7 mouse cellular contexts compared by ENCODE assay signal in the genomic region with DNA sequence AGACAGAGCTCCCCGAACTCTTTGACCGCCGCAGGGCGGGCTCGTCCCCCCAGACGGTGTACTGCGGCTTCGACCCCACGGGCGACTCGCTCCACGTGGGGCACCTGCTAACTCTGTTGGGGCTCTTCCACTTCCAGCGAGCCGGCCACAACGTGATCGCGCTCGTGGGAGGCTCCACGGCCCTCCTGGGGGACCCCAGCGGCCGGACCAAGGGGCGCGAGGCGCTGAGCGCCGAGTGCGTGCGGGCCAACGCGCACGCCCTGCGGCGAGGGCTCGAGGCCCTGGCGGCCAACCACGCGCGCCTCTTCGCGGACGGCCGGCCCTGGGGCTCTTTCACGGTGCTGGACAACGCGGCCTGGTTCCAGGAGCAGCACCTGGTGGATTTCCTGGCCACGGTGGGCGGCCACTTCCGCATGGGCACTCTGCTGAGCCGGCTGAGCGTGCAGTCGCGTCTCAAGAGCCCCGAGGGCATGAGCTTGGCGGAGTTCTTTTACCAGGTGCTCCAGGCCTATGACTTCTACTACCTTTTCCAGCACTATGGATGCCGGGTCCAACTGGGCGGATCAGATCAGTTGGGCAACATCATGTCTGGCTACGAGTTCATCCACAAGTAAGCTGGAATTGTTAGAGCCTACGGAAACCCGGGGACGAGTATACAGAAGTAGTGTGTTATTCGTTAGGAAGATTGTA. TPM values are rescaled to one million over a fixed set of nuclear protein-coding genes. Genes with fewer than 3 reads are reported as not detected.
DNase-seq lines count a peak whose midpoint lies in the region; ATAC-seq and TF ChIP-seq lines count a peak whose summit lies in the region.

No protein-coding gene starts in this region.

- H3K9ac ChIP-seq in forebrain, embryonic 16.5 days (replicated peaks; ENCODE audit: low read depth, low read length), result peak overlapping the region; percentile 62

- peak; percentile 63 for ATAC-seq in forebrain, embryonic 16.5 days

- H3K9me3 ChIP-seq in forebrain, embryonic 16.5 days (ENCODE audit: control insufficient read depth, low read length), result no peaks in the 10 kb centered on the region
- no peaks in the 10 kb centered on the region for H3K9me3 ChIP-seq in hindbrain, embryonic 10.5 days

- H3K4me3 ChIP-seq in forebrain, embryonic 16.5 days (replicated peaks; ENCODE audit: low read length), result peak overlapping the region; percentile 61
- H3K4me3 ChIP-seq in hindbrain, embryonic 10.5 days, result peak overlapping the region; percentile 90
- H3K4me3 ChIP-seq in left cerebral cortex, adult 2 months, result peak overlapping the region; percentile 96
- H3K4me3 ChIP-seq in macrophage (ENCODE audit: inconsistent target), result peak overlapping the region; percentile 61

- H3K27me3 ChIP-seq in forebrain, embryonic 16.5 days (replicated peaks; ENCODE audit: control insufficient read depth, insufficient read depth, low read length), result no peaks in the 10 kb centered on the region
- no peaks in the 10 kb centered on the region for H3K27me3 ChIP-seq in hindbrain, embryonic 10.5 days (ENCODE audit: insufficient read depth, poor library complexity, severe bottlenecking)

- peaks cover 26% of the 10 kb centered on the region for H3K79me2 ChIP-seq in macrophage (ENCODE audit: inconsistent target)

- H3K27ac ChIP-seq in forebrain, embryonic 16.5 days (ENCODE audit: low read length), result peak overlapping the region; percentile 95
- H3K27ac ChIP-seq in hindbrain, embryonic 10.5 days, result peak overlapping the region; percentile 96
- H3K27ac ChIP-seq in left cerebral cortex, adult 2 months, result peak overlapping the region; percentile 95
- no peak overlapping the region for H3K27ac ChIP-seq in macrophage

- under 1% methylated on average over 61 of the region's 61 CpGs for WGBS in forebrain, embryonic 16.5 days
- under 1% methylated on average over 61 of the region's 61 CpGs for WGBS in hindbrain, embryonic 10.5 days
- WGBS in macrophage (ENCODE audit: missing documents), result 2% methylated on average over 54 of the region's 61 CpGs

- H3K36me3 ChIP-seq in forebrain, embryonic 16.5 days (ENCODE audit: control insufficient read depth, insufficient read depth), result peaks cover 14% of the 10 kb centered on the region
- peaks cover 26% of the 10 kb centered on the region for H3K36me3 ChIP-seq in hindbrain, embryonic 10.5 days
- peaks cover 23% of the 10 kb centered on the region for H3K36me3 ChIP-seq in macrophage (ENCODE audit: inconsistent target)

- peak; percentile 85 for DNase-seq in R1 (ENCODE audit: low read depth, low spot score)
- peak; percentile 51 for DNase-seq in cerebellum, adult 11 months
- DNase-seq in hindbrain, embryonic 10.5 days (ENCODE audit: low spot score), result peak; percentile 62
- peak; percentile 44 to 52 for DNase-seq in left cerebral cortex, adult 2 months (ENCODE audit: extremely low spot score in 1 of 2, low spot score in 2 of 2)
- peak; percentile 40 for DNase-seq in right cerebral cortex, postnatal 14 days

- intact Hi-C loops in left cerebral cortex, adult 2 months (cut with DNase I), result loop anchor here (2.0 to 5.0 kb wide), 4 partner anchors 54 to 569 kb away; partner anchors contain the start of genes Dnm1l, Mzt2, Top3b and Vpreb1

- TF ChIP-seq CTCF in left cerebral cortex, adult 2 months (IDR thresholded peaks at IDR 0.05), result no peak

- H3K4me1 ChIP-seq in forebrain, embryonic 16.5 days (replicated peaks; ENCODE audit: control insufficient read depth, insufficient read depth, low read length), result peaks cover 16% of the 10 kb centered on the region
- H3K4me1 ChIP-seq in hindbrain, embryonic 10.5 days (replicated peaks), result peaks cover 17% of the 10 kb centered on the region

- H3K4me2 ChIP-seq in forebrain, embryonic 16.5 days (ENCODE audit: low read length), result peak overlapping the region; percentile 84

RNA-seq across cellular contexts. Expression of gene Yars2, which starts 0.5 kb away (rescaled TPM):
- polyA plus RNA-seq in forebrain, embryonic 16.5 days (2015; fragmentation: Nextera tagmentation; extraction: Ambion mirVana), result 26.2 and 27.1 TPM in 2 replicates
- polyA plus RNA-seq in hindbrain, embryonic 10.5 days (2016; fragmentation: Nextera tagmentation; extraction: Ambion mirVana), result 39.8 and 43.3 TPM in 2 replicates
- 10 to 100 TPM; 24.1 to 28.3 TPM for total RNA-seq in left cerebral cortex, adult 2 months (2021)
- 10 to 100 TPM in 5 of 26 experiments, 1 to 10 TPM in 21; 1.4 to 14.6 (median 6.9) TPM for total RNA-seq in macrophage (2018; cell fraction: chromatin; rRNA removed)
- 10 to 100 TPM in 1 of 26 experiments, 1 to 10 TPM in 25; 5.1 to 10.0 (median 7.4) TPM for total RNA-seq in macrophage (2018; cell fraction: cytosol; rRNA removed)
- total RNA-seq in macrophage (2018; cell fraction: nucleus; rRNA removed), result 10 to 100 TPM in 8 of 26 experiments, 1 to 10 TPM in 18; 2.1 to 17.5 (median 7.5) TPM
- 6.0 to 16.8 TPM (median 6.4 TPM) in 3 replicates for polyA plus RNA-seq in macrophage (2018)

RNA-seq across cellular contexts. Expression of gene Dnm1l, which starts 55.5 kb away (rescaled TPM):
- 101 and 102 TPM in 2 replicates for polyA plus RNA-seq in forebrain, embryonic 16.5 days (2015; fragmentation: Nextera tagmentation; extraction: Ambion mirVana)
- polyA plus RNA-seq in hindbrain, embryonic 10.5 days (2016; fragmentation: Nextera tagmentation; extraction: Ambion mirVana), result 52.4 and 56.3 TPM in 2 replicates
- 100 to 1,000 TPM; 197 to 198 TPM for total RNA-seq in left cerebral cortex, adult 2 months (2021)
- total RNA-seq in macrophage (2018; cell fraction: chromatin; rRNA removed), result 100 to 1,000 TPM; 119 to 390 (median 203) TPM
- total RNA-seq in macrophage (2018; cell fraction: cytosol; rRNA removed), result 10 to 100 TPM; 37.7 to 72.0 (median 52.3) TPM
- total RNA-seq in macrophage (2018; cell fraction: nucleus; rRNA removed), result 100 to 1,000 TPM in 21 of 26 experiments, 10 to 100 TPM in 5; 62.1 to 215 (median 118) TPM
- polyA plus RNA-seq in macrophage (2018), result 36.3 to 67.0 TPM (median 55.9 TPM) in 3 replicates
